ENCODE assay signal across 8 mouse cellular contexts in genomic region chr8:105289805-105290460, GRCm38 (mm10). TPM values are rescaled to one million over a fixed set of nuclear protein-coding genes. Genes with fewer than 3 reads are reported as not detected.
A peak's percentile ranks its signal among the peaks of the same experiment; 100 is the strongest.
DNase-seq lines count a peak whose midpoint lies in the region; ATAC-seq and TF ChIP-seq lines count a peak whose summit lies in the region.

Gene 4931428F04Rik, minus strand, starts transcription at chr8:105289864.

- peak within 1 kb of the TSS; percentile 92 for H3K27ac ChIP-seq in hindbrain, embryonic 12.5 days
- H3K27ac ChIP-seq in stomach, postnatal 0 days (replicated peaks) = peak within 1 kb of the TSS; percentile 84

- H3K27me3 ChIP-seq in hindbrain, embryonic 12.5 days = peaks cover 32% of the 10 kb centered on the region
- H3K27me3 ChIP-seq in stomach, postnatal 0 days (ENCODE audit: control insufficient read depth, insufficient read depth, low read length) = no peaks in the 10 kb centered on the region

- peak; percentile 20 for ATAC-seq in hindbrain, embryonic 12.5 days (ENCODE audit: low FRiP score)
- ATAC-seq in stomach, postnatal 0 days (ENCODE audit: low FRiP score, low TSS enrichment) = peak; percentile 15; the same call in 1 of the 2 replicates

- TF ChIP-seq EP300 in stomach, postnatal 0 days (optimal IDR thresholded peaks at IDR 0.05) = no peak

- intact Hi-C loops in left cerebral cortex, postnatal 36 days (cut with DNase I) = loop anchor here (5.0 kb wide), 1 partner anchor 38 kb away; no protein-coding TSS in a partner anchor

- H3K4me3 ChIP-seq in hindbrain, embryonic 12.5 days = peak within 1 kb of the TSS; percentile 48
- H3K4me3 ChIP-seq in stomach, postnatal 0 days (ENCODE audit: low read depth, low read length) = peak within 1 kb of the TSS; percentile 48

- WGBS in hindbrain, embryonic 12.5 days = 3% methylated on average over 39 of the region's 43 CpGs
- WGBS in stomach, postnatal 0 days = 2% methylated on average over 36 of the region's 43 CpGs

- no peaks in the 10 kb centered on the region for H3K9me3 ChIP-seq in hindbrain, embryonic 12.5 days (replicated peaks)
- no peaks in the 10 kb centered on the region for H3K9me3 ChIP-seq in stomach, postnatal 0 days (ENCODE audit: control insufficient read depth, low read length)

- peak within 1 kb of the TSS; percentile 60 for H3K9ac ChIP-seq in hindbrain, embryonic 12.5 days
- H3K9ac ChIP-seq in stomach, postnatal 0 days (ENCODE audit: low read length) = peak within 1 kb of the TSS; percentile 47

- H3K36me3 ChIP-seq in hindbrain, embryonic 12.5 days = peaks cover 7% of the 10 kb centered on the region
- no peaks in the 10 kb centered on the region for H3K36me3 ChIP-seq in stomach, postnatal 0 days (ENCODE audit: control insufficient read depth, insufficient read depth, low read length)

- peak; percentile 75 for TF ChIP-seq CTCF in stomach, postnatal 0 days (IDR thresholded peaks at IDR 0.05; ENCODE audit: low read depth)

- H3K4me2 ChIP-seq in hindbrain, embryonic 12.5 days (replicated peaks) = peak within 1 kb of the TSS; percentile 81
- H3K4me2 ChIP-seq in stomach, postnatal 0 days (replicated peaks; ENCODE audit: low read depth) = peak within 1 kb of the TSS; percentile 84

- peak; percentile 59 for DNase-seq in adrenal gland, adult 2 months
- no peak for DNase-seq in adrenal gland, adult 8-10 months
- peak; percentile 42 for DNase-seq in Muller cell, postnatal 12 days (ENCODE audit: inconsistent ontology term)
- DNase-seq in embryo, embryonic 9.5 days (ENCODE audit: extremely low spot score) = peak; percentile 62
- peak in 1 of 2 experiments; percentile 42 for DNase-seq in left cerebral cortex, postnatal 36 days (ENCODE audit: low spot score in 2 of 2)
- peak; percentile 74 for DNase-seq in mesoderm, embryonic 11.5 days (ENCODE audit: low read depth, low spot score)
- DNase-seq in stomach, postnatal 0 days (ENCODE audit: low spot score) = peak; percentile 62

- peaks cover 50% of the 10 kb centered on the region for H3K4me1 ChIP-seq in hindbrain, embryonic 12.5 days
- peaks cover 8% of the 10 kb centered on the region for H3K4me1 ChIP-seq in stomach, postnatal 0 days (replicated peaks; ENCODE audit: control insufficient read depth, insufficient read depth)

RNA-seq across cellular contexts. Expression of gene 4931428F04Rik, which starts in this region (rescaled TPM):
- 1 to 10 TPM; 1.8 to 3.4 TPM for total RNA-seq in adrenal gland, adult 2 months (2021)
- polyA plus RNA-seq in adrenal gland, adult 2 months (2012; rRNA removed) = 3.4 and 4.1 TPM in 2 replicates
- total RNA-seq in adrenal gland, adult 8-10 months (2022) = 1 to 10 TPM; 2.6 to 5.0 (median 4.6) TPM
- 63.2 and 74.0 TPM in 2 replicates for polyA plus RNA-seq in hindbrain, embryonic 12.5 days (2016; fragmentation: Nextera tagmentation; extraction: Ambion mirVana)
- 10 to 100 TPM; 24.2 to 27.1 TPM for total RNA-seq in left cerebral cortex, postnatal 36 days (2021)
- polyA plus RNA-seq in stomach, postnatal 0 days (2015; fragmentation: Nextera tagmentation; extraction: Ambion mirVana) = 1.9 and 3.0 TPM in 2 replicates

Comparison
In these comparisons a context has a peak if more than half of its experiments do, and no peak if none do; other contexts are left out.
1. RNA of gene 4931428F04Rik (total RNA-seq): 24.2 to 27.1 TPM in left cerebral cortex, postnatal 36 days; 2.6 to 5.0 TPM in adrenal gland, adult 8-10 months and 1.8 to 3.4 TPM in adrenal gland, adult 2 months; every median in the first group is over 4 times any median in the second.
2. RNA of gene 4931428F04Rik (polyA plus RNA-seq): 63.2 to 74.0 TPM in hindbrain, embryonic 12.5 days; 3.4 to 4.1 TPM in adrenal gland, adult 2 months and 1.9 to 3.0 TPM in stomach, postnatal 0 days; every median in the first group is over 10 times any median in the second.